ENCODE assay signal across 1 mouse cellular context in genomic region chr11:120248899-120249298, GRCm38 (mm10).
TF ChIP-seq lines count a peak whose summit lies in the region.

No protein-coding gene starts in this region.

TF ChIP-seq in CH12.LX, 34 proteins besides CTCF, POLR2A, EP300 and RAD21 (continued from another document):
- no peak for TF ChIP-seq ZC3H11A (IDR thresholded peaks at IDR 0.05; ENCODE audit: low read depth, low read length)
- TF ChIP-seq MYC (IDR thresholded peaks at IDR 0.05; ENCODE audit: low read depth, low read length), result no peak
